Comparison of ENCODE assay signal across 8 mouse cellular contexts in genomic region chr13:3729926-3730698, GRCm38 (mm10).
DNase-seq lines count a peak whose midpoint lies in the region; ATAC-seq and TF ChIP-seq lines count a peak whose summit lies in the region.

No protein-coding gene starts in this region.

- H3K4me1 ChIP-seq in embryonic facial prominence, embryonic 14.5 days (ENCODE audit: control insufficient read depth, insufficient read depth, low read length) = peaks cover 8% of the 10 kb centered on the region; the same call in 1 of the 2 replicates
- H3K4me1 ChIP-seq in hindbrain, embryonic 13.5 days (replicated peaks) = peaks cover 12% of the 10 kb centered on the region; the same call in 1 of the 2 replicates
- no peaks in the 10 kb centered on the region for H3K4me1 ChIP-seq in cerebellum, adult 2 months (ENCODE audit: control insufficient read depth, insufficient read depth, low read length)

- no peak for TF ChIP-seq POLR2A in cerebellum, adult 2 months (IDR thresholded peaks at IDR 0.05; ENCODE audit: borderline replicate concordance, insufficient read depth, low read length)

- H3K27ac ChIP-seq in embryonic facial prominence, embryonic 14.5 days (replicated peaks; ENCODE audit: low read depth, low read length) = peak overlapping the region; percentile 34; the same call in 1 of the 2 replicates
- H3K27ac ChIP-seq in hindbrain, embryonic 13.5 days = no peak overlapping the region
- H3K27ac ChIP-seq in cerebellum, adult 2 months (ENCODE audit: insufficient read depth, low read length) = no peak overlapping the region

- H3K9me3 ChIP-seq in embryonic facial prominence, embryonic 14.5 days (ENCODE audit: control insufficient read depth, low read length) = no peaks in the 10 kb centered on the region
- H3K9me3 ChIP-seq in hindbrain, embryonic 13.5 days = no peaks in the 10 kb centered on the region

- POLR2A ChIA-PET in Patski (lab: Charles Lee) = interaction anchor here (0.9 kb wide), 1 partner anchor 163 kb away, joined by 3 read pairs; no protein-coding TSS in a partner anchor

- no peak for DNase-seq in Patski (ENCODE audit: low read depth, low spot score)
- DNase-seq in embryonic facial prominence, embryonic 14.5 days (ENCODE audit: low spot score) = peak; percentile 85
- peak; percentile 80 for DNase-seq in lung, postnatal 36 days
- DNase-seq in cerebellum, postnatal 4 days (ENCODE audit: low spot score in 2 of 2) = no peak
- DNase-seq in right cerebral cortex, adult 18-20 months = no peak
- no peak for DNase-seq in frontal cortex, postnatal 10 days (ENCODE audit: low spot score in 2 of 2)
- DNase-seq in cerebellum, adult 2 months = no peak

- 5% methylated on average over 3 of the region's 3 CpGs for WGBS in embryonic facial prominence, embryonic 14.5 days
- 4% methylated on average over 3 of the region's 3 CpGs for WGBS in hindbrain, embryonic 13.5 days
- WGBS in cerebellum, adult 2 months = 3% methylated on average over 3 of the region's 3 CpGs

- ATAC-seq in Patski = peak; percentile 74
- peak; percentile 92 for ATAC-seq in embryonic facial prominence, embryonic 14.5 days (ENCODE audit: low read depth)
- peak; percentile 66; the same call in 1 of the 2 replicates for ATAC-seq in hindbrain, embryonic 13.5 days (ENCODE audit: low FRiP score)

- H3K27me3 ChIP-seq in Patski = no peaks in the 10 kb centered on the region
- H3K27me3 ChIP-seq in embryonic facial prominence, embryonic 14.5 days (replicated peaks; ENCODE audit: control insufficient read depth, insufficient read depth, low read length) = no peaks in the 10 kb centered on the region
- H3K27me3 ChIP-seq in hindbrain, embryonic 13.5 days = no peaks in the 10 kb centered on the region
- H3K27me3 ChIP-seq in cerebellum, adult 2 months (ENCODE audit: control insufficient read depth, insufficient read depth, low read length) = no peaks in the 10 kb centered on the region

- no peak for TF ChIP-seq CTCF in Patski (IDR thresholded peaks at IDR 0.05)
- no peak for TF ChIP-seq CTCF in cerebellum, adult 2 months (IDR thresholded peaks at IDR 0.05; ENCODE audit: borderline replicate concordance, insufficient read depth, low read depth, low read length)

- no peak overlapping the region for H3K4me2 ChIP-seq in embryonic facial prominence, embryonic 14.5 days (ENCODE audit: low read depth, low read length)
- no peak overlapping the region for H3K4me2 ChIP-seq in hindbrain, embryonic 13.5 days

- H3K9ac ChIP-seq in embryonic facial prominence, embryonic 14.5 days (ENCODE audit: low read depth, low read length) = no peak overlapping the region
- no peak overlapping the region for H3K9ac ChIP-seq in hindbrain, embryonic 13.5 days

- H3K36me3 ChIP-seq in embryonic facial prominence, embryonic 14.5 days (ENCODE audit: control insufficient read depth, insufficient read depth, low read length) = no peaks in the 10 kb centered on the region
- H3K36me3 ChIP-seq in hindbrain, embryonic 13.5 days = no peaks in the 10 kb centered on the region

- H3K4me3 ChIP-seq in embryonic facial prominence, embryonic 14.5 days (ENCODE audit: low read depth, low read length) = no peak overlapping the region
- no peak overlapping the region for H3K4me3 ChIP-seq in hindbrain, embryonic 13.5 days
- no peak overlapping the region for H3K4me3 ChIP-seq in cerebellum, adult 2 months (replicated peaks; ENCODE audit: insufficient read depth, low read depth, low read length)

- CTCF ChIA-PET in Patski (lab: Charles Lee) = interaction anchor here (0.6 to 3.4 kb wide), 7 partner anchors 9 to 65 kb away, joined by 3 to 17 read pairs (median 4); no protein-coding TSS in a partner anchor

- in situ Hi-C loops in Patski (cut with MboI; ENCODE audit: low pct_unique_long_range_greater_than_20kb) = no loop called here

Comparison
In these comparisons a context has a peak if more than half of its experiments do, and no peak if none do; other contexts are left out.
1. DNase-seq: peak in embryonic facial prominence, embryonic 14.5 days (single experiment) and lung, postnatal 36 days (single experiment); none in Patski (single experiment), cerebellum, postnatal 4 days (0 of 2), right cerebral cortex, adult 18-20 months (single experiment), frontal cortex, postnatal 10 days (0 of 2) and cerebellum, adult 2 months (0 of 2).
2. Peak in every context shown above with its lines, with median percentiles within 50 percentile points of each other: ATAC-seq.